Mouse (Mus musculus) testis, postnatal 10 days (tissue): ENCODE measurements around the gene Sars2.

Experiments used
- DNase-seq: peaks from one replicate; pipeline ENCODE4 v3.0.0; 2021; ENCODE audit warnings: low spot score

The Sars2 gene

DNA sequence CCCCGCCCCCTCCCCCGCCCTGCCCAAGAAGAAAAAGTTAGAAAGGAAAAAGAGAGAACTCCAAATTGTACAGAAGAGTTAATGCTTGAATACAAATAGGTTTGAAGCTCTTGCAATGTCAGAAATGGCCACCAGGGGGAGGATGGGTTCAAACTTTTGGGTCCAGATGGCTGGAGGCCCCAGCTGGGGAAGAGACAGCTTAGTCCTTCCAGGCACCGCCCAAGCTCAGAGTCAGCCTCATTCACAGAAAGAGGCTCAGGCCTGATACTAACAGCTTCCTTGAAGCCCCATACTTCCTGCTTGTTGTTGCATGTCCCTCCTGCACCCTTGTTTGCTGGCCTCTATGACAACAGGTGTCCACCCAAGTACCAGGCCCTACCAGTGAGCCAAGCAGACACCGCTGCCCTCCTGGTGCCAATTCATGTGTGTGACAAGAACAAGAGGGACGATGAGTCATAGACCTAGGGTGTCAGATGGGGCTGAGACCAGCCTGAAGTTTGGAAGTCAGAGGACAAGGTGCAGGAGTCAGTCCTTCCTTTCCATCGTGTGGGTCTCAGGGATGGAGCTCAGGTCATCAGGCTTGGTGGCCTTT lies 38.4 kb downstream of the Sars2 start:
- DNase-seq: peak; percentile 95

DNA sequence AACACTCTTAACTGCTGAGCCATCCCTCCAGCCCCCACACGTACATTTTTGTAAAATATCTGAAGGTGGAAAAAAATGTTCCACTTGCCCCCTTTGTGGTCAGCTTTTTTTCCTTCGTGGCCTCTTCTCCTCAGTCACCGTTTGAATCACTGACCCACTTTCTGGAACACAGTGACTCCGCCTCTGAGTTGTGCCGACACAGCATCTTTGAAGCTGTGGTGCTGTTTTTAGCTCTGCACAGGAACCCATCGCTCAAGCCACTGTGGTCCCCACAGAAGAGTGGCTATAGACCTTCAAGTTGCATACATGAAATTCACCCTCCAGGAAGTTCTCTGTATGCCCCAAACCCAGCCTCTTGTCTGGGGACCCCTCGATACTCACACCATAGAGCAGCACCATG lies 39.1 kb downstream of the Sars2 start:
- DNase-seq: no peak

DNA sequence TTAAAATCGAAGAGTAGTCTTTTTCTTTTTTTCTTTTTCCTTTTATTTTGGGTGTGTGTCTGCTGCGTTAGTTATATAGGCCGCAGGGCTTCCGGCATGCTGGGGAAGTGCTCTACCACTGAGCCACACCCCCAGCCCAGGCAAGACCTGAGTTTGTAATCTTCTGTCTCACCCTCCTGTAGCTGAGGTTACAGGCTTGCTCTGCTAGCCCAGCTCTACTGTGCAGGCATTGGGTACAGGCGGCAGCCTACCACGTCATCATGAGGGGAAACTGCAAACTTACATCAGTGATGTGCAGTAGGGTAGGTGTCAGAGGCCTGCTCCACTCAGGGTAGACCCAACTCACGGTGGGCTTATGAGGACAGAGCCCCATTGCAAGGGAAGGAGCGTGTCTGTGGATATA lies 39.5 kb downstream of the Sars2 start:
- no peak for DNase-seq

DNA sequence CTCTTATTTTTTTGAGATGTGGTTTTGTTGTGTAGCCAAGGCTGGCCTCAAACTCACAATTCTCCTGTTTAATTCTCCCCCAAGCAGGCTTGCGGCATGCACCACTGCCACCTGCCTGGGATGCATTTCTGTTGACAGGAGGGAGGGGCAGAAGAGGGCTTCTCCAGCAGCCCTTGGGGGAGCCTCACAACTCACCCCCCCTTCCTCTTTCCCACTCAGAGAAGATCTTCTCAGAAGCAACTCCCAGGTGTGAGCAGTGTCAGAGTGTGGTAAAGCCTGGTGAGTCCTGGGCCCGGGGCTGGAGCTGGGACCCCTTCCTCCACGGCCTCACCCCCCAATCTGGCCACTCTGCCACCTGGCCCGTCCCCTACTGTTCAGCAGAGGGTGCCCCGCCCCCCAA lies 43.4 kb downstream of the Sars2 start:
- no peak for DNase-seq

DNA sequence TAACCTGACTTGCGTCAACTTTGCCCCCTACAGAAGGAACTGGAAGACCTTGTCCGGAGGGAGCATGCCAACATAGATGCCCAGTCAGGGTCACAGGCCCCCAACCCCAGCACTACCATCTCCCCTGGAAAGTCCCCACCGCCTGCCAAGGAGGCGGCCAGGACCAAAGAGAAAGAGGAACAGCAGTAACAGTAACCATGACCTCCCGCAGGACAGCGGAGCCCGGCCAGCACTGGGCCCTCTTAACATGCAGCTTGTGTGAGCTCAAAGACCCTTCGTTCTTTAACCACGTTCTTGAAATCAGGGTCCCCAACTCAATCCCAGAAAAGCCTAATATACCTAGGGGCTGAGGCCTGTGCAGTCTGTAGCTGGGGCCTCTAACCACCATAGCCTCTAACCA lies 46.1 kb downstream of the Sars2 start:
- no peak for DNase-seq

DNA sequence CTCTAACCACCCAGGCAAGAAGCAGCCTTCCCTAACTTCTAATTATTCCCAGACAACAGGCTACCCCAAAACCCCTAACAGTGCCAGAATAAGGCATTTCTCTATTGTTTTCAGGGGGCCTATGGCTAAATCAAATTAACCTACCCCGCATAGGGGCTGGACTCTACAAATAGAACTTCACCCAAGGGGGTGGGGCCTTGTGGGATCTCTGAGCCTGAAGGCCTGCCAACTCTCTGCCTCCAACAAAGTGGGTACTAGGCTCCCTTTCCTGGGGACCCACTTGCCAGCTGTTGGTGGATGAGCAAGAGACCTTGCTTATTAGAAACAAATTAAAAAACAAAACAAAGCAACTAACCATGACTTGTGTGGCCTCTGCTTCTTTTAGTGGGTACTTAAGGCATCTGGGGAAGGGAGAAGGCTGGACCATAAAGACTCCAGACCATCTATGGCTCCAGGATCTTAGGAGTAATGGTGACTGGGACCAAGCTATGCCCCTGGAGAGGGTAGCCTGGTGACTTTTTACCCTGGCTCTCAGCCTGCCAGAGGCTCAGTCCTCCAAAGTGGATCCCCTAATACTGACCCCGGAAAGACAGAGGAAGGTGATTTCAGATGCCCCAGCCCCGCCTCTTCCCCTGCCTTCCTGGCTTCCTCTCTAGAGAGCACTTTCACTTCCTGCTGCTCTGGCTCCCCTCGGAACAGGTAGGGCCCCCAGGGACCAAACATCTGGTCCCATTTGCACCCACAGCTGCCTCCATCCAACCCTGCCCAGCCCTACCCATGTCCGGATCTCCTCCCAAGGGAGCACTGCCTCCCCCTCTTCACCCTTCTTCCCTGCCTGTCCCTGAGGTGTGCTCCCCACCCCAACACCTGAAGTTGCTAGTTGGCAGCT lies 46.8 kb downstream of the Sars2 start, which contains the start of gene Rinl:
TSS of gene Rinl (plus strand) at position 663 of the 889 bp plus-strand sequence.
- DNase-seq: no peak

DNA sequence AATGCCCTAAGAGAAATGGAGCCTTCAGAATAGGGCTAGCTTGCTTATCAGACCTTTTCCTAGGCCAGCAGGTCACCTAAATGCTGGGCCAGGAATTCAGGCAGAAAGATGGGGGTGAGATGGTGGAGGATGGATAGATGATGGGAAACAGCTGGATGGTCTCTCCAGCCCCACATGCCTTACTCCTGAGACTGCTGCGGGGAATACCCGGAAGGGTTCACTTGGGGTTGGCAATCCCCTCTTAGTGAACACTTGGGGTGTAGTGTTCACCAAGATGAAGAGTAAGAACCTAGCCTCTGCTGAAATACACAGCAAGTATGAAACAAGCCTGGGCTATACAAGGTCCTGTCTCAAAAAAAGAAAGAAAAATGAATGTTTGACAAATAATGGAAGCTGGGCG lies 47.4 kb downstream of the Sars2 start:
- DNase-seq: no peak

DNA sequence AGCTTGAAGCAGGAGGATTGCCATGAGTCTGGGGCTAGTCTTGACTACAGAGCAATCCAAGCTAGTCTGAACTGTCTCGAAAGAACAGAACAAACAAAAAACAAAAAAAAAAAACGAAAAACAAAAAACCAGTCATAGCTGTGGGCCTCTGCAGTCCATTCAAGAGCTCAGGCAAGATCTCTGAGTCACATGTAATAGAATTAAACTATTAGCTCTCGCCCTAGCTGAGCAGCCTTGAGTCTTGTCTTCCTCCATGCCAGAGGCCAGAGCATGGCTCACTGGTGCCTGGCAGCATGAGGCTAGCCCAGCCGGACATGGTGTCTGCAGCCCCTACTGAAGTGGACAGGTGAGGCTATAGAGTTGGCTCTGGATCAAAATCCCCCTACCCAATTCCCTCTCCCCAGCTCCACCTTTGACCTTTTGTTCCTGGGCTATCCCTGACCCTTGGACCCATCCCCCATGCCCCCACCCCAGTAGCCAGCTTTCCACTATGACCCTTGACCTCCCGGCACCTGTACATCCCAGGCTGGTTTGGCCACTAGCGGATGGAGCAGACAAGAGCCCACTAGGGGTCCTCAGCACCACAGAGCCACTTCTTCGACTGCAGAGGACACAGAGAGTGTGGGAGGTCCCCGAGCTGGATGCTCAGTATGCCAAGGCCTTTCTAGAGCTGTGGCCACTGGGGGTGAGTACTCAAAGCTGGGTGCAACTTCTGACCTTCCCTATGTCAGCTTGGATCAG lies 48.4 kb downstream of the Sars2 start:
- peak; percentile 67 for DNase-seq

DNA sequence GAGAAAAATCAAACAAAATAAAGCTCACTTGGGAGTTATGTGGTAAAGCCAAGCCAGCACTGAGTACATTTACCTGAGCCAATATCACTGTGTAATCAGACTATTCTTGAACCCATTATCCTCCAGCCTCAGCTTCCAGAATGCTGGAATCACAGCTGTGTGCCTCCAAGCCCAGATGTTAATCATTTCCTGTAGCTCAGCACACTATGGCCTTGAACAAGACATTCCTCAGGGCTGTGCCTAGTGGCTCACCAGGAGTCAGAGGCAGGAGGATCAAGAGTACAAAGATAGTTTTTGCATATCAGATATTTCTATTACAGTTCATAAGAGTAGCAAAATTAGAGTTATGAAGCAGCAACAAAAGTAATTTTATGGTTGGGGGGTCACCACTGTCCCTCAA lies 49.9 kb downstream of the Sars2 start:
- no peak for DNase-seq

DNA sequence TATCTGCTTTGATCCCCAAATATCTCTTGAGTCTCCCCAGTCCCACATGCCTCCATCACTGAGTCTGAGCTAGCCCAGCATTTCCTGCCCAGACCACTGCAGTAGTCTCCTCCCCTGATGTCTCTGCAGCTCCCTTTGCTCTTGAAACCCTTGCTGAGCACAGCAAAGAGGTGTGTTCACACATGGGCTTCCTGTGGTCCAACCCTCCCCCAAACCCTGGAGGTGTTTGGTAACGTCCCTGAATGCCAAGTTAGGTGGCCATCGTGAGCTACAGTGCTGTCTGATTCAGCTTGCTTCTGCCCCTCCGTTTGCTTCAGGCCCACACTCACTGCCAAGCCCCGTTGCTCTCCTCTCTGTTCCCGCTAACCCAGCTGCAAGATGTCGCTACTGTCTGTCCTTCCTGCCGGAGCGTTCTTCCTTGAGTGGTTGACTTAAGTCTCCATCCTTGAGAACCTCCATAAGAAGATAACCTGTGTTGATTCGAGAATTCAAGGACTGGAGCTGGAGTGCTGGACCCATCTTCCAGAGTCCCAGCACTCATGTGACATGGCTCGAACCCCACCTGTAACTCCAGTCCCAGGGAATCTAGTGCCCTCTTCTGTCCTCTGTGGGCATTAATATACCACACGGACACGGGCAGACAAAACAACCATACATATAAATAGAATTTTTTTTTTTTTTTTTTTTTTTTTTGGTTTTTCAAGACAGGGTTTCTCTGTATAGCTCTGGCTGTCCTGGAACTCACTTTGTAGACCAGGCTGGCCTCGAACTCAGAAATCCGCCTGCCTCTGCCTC lies 50.8 kb downstream of the Sars2 start:
- no peak for DNase-seq

DNA sequence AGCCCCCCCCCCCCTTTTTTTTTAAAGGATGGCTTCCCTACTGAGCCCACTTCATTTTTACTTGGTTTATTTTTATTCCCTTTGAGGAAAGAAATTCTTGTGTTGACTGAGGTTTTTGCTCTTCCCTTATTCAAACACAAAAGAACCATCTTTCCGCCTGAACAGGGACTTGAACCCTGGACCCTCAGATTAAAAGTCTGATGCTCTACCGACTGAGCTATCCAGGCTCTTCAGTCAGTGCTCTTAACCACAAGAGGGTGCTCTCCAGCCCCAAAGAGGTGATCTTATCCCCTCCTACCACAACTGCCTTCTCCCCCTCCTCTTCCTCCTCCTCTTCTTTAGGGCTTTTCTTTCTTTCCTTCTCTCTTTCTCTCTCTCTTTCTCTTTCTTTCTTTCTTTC lies 52.0 kb downstream of the Sars2 start:
- DNase-seq: no peak

DNA sequence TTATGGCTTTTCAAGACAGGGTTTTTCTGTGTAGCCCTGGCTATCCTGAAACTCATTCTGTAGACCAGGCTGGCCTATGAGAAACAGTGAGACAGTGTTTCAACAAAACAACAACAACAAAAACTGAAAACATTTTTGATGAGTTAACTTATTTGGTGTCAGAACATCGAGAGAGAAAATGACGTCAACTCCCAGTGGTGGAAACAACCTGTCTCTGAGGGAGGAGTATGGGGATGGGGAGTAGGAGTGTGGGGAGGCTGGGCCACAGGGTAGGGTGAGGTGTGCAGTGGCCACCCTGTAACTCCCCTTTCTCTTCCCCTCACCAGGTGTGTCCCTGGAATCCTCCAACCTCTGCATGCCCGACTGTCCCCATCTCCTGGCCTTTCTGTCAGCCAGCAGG lies 52.7 kb downstream of the Sars2 start:
- no peak for DNase-seq

DNA sequence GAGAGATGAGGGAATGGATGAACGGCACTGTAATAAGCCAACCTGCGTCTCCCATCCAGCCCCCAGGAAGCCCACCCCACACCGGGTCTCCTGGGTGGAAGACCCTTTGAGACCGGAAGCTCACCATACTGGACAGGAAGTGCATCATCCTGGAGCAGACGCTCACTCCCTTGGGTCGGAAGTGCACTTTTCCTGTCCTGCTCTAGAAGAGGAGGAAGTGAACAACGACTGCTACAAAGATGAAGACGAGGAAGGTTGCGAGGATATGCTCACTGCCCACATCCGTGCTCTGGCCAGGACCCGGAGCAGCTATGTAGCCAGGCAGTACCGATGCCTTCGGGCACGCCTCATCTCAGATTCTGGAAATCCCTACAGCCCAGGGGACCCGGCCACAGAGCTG lies 54.0 kb downstream of the Sars2 start:
- no peak for DNase-seq

DNA sequence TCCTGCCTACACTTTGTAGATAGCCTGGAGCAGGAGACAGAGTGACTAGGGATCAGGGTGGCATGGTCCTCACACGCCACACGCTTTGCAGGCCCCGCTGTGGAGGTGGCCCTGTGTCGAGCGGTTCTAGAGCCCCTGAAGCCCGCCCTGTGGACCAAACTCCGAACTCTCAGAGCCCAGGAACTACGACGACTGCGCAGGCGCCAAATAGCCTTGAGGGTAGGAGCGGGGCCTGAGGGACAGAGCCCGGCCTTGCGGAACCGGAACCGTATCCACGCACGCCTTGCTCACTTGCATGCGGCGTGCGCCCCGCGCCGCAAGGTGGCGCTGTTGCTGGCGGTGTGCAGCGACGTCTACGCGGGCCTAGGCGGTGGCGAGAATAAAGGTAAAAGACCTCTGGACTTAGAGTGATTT lies 54.8 kb downstream of the Sars2 start:
- peak; percentile 90 for DNase-seq

DNA sequence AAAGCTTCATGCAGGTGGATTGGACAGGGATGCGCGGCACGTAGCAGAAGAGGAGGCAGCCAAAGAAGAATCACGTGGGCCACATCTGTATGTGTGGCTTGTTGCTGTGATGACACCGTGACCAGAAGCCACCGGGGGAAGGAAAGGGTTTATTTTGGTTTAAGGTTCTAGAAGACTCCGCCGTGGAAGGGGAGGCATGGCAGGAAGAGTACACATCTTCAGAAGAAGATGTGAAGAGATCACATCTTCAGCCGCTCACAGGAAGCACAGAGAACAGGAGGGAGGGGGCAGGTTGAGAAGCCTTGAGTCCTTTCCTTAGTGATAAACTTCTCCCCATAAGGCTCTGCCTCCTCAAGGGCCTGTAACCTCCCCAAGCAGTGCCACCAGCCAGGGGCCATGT lies 58.2 kb downstream of the Sars2 start:
- no peak for DNase-seq

DNA sequence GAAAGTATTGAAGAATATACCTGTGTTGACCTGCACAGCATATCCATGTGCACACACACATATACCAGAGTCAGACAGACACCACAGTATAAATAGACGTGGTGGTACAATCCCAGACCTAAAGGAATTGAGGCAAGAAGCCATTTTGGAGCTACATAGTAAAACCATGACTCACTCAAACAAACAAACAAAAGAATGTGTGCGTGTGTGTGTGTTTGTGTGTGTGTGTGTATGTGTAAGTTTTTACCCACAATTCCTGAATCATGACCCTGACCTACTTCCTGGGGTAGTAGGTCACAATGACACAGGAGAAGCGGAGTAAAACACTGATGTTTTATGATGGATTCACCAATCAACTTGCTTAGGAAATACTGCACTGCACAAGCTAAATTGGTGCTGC lies 59.7 kb downstream of the Sars2 start:
- DNase-seq: no peak

DNA sequence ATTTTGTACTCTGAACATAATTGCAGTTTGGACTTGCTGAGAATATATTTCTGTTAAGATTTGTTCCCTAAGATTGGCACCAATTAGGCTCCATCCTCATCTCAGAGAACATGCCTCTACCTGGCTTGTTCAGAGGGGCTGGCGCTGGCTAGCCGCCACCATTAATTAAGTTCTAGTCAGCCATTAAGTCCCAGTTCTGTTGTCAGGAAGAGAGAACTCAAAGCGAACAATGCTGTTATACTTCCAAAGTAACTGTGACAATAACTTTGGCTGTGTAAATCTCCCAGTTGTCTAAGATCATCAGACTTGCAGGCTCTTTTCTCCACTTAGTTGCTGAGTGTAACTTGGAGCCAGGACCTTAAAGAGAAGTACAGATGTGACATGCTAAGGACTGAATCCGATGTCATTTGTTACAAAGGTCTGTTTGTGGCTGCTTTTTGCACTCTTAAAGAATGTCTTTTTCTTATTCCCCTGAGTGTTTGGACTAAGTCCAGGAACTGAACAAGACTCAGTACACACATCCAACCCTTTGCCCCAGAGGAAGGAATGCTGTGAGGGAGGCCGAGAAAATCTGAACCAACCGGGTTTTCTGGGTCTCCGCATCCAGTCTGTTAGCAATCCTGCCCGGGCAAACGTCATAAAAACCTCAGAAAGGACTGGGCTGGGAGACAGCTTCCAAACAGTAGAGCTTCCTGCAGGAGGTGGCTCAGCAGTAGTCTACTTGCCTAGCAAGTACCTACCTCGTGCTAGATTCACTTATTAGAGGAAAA lies 60.3 kb downstream of the Sars2 start:
- no peak for DNase-seq

DNA sequence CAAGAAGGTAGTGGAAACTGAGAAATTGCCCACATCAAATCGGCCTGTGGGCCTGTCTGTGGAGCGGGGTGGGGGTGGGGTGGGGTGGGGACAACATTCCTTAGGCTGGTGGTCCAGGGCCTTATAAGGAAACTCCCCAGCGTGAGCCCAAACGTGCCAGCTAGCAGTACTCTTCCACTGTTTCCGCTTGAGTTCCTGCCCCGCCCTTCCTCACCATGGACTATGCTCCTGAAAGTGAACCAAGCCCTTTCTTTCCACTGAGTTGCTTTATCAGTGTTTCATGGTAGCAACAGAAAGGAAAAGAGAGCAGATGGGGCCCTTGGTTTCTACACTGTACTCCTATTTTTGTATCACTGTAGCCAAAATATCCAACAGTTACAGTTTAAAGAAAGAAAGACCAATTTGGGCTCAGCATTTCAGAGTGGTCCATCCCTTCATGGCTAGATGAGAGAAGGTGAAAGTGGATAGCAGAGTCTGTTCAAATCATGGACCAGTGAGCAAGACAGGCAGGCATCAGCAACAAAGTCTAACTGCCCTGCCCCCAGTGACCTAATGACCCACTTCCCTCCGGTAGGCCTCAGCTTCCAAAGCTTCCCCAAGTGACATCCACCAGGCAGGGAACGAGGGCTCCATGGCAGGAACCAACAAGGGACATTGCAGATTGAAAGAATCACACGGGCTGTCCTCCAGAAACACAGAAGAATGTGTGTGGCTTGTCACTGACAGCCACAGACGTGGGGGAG lies 61.2 kb downstream of the Sars2 start:
- no peak for DNase-seq
